Mouse (Mus musculus): ENCODE data around the gene 4933424G06Rik.

- TF ChIP-seq CTCF (conservative IDR thresholded peaks at IDR 0.05; ENCODE audit: insufficient read depth, insufficient read length, low read depth, low read length) (no peak), POLR2A (IDR thresholded peaks at IDR 0.05; ENCODE audit: low read depth, low read length) (no peak)
Measured at GRCm38 (mm10) chr1:36807086-36807485, 97.1 kb downstream of the 4933424G06Rik start.
